Mouse (Mus musculus) telencephalon, adult 2 months (tissue): ENCODE results near the gene Gm28048.

Experiments
- DNase-seq: peaks from one replicate; pipeline ENCODE4 v3.0.0-alpha.2; 2011; ENCODE audit warnings: low read depth, low spot score

Gene Gm28048

DNA sequence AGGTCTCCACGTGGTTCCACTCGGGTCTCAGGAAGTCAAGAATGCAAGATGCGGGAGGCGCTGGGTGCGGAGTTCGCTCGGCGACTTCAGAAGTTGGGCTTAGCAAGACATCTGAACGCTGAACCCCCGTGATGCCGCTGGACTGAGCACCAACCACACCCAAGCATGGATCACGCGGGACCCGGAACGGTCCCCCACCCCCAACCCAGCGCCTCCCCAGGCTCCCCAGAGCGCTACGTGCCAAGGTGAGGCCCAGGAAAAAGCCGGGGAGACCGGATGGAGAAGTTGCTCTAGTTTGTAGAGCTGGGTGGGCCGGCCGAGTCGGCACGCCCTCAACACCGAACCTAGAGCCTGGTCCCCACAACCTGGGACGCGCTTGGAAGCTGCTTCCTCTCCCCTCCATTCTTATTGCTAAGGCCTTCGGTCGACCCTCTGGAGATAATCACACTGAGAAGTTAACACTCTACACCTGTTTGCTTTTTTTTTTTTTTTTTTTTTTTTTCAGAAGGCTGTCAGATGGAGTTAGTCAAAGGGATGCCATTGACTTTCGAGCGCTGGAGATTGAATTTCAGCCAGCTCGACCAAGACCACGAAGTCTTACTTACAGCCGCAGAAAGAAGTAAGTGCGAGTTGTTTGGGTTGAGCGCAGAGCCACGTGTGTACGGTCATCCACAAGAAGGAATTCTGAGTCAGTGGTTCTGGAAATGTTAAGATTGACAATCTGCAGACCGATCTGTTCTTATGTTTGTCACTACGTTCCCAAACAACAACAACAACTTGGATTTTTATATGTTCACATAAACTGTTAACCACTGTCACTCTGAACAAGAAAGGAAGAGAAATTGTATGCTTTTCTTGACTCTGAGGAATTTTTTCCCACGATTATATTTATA, 121.3 kb downstream of the Gm28048 start, which contains the start of gene B3gnt2:
TSS of gene B3gnt2 (minus strand) at position 627 of the 893 bp plus-strand sequence.
- no peak for DNase-seq

DNA sequence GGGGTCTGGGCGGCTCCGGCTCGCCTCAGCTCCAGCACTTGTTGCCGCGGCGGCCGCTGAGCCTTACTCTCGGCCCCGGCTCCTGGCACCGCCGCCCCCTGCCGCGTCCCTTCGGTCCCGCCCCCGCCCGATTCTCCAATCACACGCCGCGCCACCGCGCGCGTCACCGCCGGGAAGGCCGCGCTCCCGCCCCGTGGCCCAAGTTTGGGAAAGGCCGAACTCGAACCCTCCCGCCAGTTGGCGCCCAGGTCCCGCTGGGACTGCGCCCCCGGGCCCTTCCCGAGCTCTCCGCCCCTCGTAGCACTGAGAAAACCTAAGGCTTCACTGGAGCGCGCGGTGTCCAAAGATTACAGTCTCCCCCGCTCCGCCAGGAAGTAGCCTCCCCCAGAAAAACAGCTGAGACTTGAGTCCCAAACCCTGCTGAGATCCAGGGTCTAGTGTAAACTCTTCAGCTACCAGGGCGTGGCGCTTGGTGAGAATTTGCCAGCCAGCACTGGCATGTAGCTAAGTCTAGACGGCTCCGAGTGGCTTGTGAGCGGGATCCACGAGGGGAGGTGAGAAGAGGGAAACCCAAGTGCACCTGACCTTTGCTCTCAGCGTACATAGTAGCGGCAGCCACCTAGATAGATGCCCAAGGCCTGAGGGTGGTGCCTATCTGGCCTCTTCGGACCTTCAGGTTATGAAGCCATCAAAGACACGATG, 122.1 kb downstream of the Gm28048 start:
- no peak for DNase-seq

DNA sequence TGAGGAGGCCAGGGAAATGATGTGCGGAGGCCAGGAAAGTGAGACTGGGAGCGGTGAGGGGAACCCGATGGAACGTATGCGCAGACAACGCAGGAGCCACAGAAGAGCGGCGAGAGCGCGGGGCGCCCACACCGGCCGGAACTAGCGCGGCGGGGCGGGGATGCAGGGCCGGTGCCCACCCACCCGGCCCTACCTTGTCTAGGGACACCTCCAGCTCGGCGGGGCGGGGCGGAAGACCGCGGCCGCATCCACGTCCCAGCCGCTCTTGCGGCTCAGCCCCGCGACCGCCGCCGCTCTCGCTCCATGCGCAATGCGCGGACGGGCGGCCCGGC, 122.6 kb downstream of the Gm28048 start:
- no peak for DNase-seq

DNA sequence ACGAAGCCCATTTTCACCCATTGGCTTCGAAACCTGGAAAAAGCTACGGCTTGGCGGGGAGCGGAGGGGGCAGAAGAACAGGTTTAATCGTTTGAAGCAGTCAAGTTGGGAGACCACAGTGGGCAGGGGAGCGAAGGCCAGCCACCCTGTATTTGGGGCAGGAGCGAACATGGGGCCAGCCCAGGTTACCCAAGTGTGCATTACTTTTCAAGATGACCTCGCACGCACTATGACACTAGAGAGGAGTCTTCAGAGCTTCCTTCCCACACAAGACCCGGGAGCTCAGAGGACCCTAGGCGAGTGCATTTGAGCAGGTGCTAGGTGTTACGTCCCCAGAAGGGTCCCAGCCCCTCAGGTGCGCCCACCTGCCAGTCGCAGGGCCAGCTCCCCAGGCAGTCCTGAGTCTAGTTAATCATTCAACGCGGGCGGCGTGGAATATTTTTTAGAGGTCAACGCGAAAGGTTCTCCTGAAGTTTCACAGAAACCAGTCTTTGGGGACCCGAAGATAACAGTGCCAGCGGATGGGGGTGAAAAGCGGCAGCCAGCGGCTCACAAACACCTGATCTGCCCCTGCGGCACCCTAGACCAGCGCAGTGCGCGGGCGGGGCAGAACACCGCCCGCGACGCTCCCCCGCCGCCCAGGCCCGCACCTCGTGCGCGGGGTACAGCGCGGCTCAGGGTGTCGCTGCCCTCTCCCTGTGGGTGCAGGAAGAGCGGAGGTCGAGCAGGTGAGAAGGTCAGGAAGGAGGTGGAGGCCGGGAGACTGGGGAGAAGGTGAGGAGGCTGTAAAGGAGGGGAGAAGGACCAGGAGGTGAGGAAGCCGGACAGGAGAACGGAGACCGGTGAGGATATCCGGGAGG, 123.2 kb downstream of the Gm28048 start:
- no peak for DNase-seq

DNA sequence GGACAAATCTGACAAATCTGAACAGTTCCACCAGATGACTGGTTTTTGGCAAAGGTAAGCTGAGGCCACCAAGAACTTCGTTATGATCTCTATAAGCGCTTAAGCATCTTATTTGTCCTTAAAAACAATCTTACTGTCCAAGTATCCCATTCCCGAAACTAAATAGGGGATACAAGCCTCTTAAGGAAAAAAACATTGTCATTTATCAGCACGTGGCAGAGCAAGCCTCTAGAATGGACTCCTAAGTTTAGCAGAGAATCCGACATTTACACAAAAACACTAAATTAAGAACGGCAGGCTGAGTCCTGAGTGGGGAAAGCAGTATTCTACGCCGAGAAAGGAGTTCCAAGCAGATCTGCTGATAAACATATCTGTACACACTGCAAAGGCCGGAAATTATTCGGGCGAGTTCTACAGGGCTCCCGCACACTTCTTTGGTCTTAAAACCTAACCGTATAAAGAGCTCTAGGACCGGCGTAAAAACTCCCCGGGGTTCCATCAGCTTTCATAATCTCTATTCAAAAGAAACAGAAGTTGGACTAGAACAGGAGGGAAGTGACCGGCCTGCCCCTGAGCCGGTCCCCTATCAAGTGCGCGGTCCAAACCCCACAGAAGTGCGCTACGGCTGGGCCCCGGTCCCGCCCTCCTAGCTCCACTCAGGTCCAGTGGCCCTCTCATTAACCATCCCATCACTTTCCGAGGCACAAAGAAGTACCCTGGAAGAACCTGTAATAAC, 124.0 kb downstream of the Gm28048 start:
- no peak for DNase-seq

DNA sequence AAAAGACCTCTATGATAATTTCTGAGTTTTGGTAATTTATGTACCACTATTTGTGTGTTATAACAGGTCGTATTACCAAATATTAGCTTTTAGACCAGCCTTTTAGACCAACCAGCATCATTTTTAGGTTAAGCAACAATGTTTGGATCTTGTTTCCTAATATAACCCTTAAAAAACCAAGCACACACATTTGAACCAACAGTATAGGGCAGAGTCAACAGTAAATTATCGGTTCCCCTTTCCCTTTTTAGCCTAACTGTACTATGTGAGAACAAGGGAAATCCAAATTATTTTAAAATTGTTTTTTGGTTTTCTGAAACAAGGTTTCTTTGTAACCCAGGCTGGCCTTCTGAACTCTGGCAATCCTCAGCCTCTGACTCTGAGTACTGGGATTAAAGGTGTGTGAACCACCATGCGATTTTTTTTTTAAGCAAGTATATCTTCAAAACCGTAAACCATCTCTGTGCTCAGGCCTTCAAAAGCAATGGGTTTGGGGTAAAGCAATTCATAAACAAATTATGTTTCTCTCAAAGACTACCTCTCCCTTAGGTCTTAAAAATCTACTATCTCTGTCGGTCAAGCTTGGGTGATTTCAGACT, 124.7 kb downstream of the Gm28048 start:
- no peak for DNase-seq

DNA sequence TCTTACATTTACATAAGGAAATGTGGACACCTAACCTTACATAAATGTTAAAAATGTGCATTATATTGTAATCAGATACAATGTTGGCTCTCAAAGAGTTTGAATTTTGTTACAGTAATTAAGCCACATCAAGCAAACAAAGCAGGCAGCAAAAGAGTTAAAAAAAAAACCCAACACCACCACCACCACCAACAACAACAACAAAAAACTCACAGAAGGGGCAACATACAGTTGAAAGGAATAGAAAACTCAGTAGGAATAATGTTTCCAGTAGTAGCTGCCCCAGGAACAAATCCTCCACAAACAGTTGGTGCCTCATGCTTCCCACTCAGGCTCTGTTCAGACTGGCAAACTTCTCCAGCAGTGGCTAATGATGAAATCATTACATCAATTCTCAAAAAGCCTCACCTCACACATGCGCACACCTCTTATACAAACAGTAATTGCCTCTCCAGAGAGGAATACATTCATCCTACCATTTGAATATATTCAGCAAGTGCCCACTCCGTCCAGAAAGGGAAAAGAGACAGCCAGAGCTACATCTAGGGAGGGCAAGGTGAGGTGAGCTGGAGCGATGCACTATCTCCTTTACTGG, 125.4 kb downstream of the Gm28048 start:
- DNase-seq: no peak

DNA sequence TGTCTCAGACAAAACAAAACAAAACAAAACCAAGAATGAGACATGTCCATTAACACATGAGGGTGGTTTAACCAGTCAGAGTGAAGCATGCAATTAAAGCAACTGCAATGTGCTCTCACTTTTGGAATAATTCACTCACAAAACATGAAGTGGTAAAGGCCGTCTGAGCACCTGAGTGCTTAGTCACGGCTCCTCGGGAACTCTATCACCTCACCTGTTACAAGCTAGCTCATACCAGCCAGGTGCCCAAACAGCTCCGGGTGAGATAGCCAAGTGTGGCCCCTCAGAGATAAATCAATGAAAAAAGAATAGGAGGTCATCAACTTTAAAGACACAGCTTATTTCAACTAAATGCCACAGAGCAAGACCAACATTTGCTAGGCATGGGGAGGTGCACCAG, 127.3 kb downstream of the Gm28048 start:
- DNase-seq: no peak

DNA sequence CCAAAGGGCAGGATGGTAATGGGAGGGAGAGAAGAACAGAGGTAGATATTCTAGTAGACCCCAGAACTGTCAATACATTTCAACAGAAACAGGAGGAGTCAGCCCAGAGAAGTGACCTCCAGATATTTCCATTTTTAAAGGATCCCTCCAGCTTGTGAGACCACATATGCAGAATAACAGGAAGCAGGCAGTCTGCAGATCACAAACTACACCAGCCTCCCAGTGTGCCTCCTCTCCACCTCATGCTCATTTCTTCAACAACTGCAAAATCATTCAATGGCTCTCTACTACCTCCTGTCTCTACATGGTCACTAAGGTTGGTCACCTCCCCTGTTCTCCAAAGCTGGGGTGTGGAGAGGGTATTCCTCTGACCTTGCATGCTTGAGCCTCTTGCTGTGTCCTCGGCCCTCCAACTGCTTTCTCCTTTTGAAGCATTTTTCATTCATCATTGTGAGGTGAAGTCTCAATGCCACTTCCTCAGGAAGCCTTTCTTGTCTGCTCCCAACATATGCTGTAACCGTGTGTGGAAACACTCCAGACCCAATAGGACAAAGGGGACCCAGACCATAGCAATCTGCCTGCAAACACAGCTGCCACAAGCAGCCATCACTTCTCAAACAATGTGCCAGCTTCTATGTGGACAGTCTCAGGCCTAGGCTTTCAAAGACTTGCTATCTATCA, 128.3 kb downstream of the Gm28048 start:
- no peak for DNase-seq

DNA sequence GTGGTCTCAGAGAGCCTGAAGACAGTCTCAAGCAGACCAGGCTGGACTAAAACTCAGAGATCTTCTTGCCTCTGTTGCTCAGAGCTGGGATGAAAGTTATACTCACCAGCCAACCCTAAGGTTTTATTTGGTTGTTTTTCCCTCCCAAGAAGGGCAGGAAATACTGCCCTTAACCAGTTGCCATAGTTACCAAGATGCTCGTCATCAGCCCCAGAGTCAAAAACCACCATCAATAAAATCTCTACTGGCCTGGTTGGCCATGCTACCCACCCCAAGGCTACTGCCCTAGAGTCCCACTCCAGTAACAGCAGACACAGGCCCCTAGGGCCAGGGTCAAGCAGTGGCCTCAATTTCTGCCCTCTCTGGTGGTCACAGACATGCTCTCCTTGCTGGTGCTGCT, 129.4 kb downstream of the Gm28048 start:
- no peak for DNase-seq

DNA sequence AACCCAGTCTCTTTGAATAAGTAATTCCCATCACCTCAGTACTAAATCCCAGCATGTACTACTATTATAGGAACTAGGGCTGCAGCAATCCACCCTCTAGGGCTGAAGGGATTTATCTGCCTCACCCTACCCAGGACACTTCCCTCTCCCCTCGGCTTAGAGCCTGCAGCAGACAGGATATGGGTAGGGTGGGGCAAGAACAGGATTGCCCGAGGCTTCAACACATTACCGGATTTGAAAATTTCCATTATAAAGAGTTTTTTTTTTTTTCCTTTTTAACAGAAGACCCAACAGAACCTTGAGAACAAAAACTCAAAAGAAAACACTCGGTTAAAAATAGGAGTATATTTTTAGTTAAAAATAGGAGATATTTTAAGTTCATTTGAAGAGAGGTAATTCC, 130.5 kb downstream of the Gm28048 start:
- no peak for DNase-seq

DNA sequence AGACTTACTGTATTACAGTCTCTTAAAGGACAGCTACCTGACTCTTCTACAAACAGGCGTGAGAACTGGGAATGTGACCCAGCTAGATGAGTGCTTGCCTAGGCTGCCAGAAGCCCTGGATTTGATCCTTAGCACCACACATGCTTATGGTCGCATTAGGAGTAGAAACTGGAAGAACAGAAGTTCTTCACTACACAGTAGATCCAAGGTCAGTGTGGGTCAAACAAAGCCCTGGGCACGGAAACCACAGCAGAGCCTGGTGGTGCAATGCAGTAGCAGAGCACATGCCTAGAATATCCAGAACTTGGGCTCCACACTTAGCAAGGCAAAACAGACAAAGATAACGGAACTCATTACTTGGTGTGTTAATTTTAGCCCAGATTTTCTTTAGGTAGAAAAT, 131.8 kb downstream of the Gm28048 start:
- DNase-seq: no peak

DNA sequence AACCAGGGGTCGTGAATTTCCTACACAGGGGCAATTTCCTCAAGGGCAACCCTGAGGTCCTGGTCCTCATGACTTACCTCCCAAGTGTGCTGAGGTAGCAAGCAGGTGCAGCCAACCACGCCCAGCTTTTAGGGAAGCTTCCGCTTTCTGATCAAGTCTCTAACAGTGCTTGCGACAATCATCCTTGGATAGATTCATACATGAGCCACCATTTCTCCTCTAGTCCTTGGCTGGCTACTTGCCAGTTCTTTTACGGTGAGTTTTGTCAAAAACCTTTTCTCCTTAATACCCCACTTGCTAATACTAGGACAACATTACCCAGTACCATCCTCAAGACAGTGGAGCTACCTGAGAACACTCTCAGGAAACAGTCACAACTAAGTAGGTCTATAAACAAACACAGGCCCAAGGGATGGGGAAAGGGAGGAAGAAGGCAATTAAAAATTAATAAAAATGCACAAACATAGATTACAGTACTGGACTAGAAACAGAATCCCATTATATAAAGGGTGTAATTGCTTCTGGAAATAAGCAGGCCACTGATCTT, 133.2 kb downstream of the Gm28048 start:
- no peak for DNase-seq

DNA sequence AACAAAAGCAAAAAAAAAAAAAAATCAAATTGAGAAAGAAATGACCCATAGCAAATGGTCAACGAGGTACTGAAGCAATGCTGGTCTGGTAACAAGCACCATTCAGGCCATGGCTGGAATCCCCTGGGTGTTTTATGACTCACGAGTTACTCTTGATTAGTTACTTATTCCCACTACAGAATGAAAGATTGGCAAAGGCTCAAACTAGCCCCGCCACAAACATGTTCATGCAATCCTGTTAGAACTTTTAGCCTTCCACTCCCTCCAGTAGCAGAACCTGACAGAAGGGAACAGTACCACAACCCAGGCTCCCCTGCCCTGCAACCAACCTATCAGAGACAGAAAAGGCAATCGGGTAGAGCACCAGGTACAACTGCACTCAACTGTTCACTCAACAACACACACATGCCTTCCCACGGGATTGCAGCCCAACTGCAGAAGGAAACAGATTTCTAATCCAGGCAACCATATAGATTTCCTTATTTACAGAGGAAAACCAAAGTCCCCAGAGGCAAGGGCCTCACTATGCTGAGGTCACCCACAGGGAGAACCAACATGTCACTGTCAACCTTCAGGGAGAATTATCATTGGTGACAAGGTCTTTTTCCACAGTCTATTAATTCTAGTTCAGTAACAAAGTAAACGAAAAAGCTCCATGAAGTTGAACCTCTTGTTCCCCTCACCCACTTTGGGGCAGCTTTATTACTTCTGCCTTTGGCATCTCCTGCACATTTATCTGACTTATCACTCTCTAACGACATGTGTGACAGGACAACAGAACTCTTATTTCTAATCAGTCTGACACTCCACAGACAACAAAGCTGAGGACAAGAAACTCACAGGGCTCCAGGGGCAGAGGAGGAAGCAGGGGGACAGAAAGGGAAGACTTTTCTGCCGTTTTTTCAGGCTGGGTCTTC, 133.9 kb downstream of the Gm28048 start:
- DNase-seq: no peak

DNA sequence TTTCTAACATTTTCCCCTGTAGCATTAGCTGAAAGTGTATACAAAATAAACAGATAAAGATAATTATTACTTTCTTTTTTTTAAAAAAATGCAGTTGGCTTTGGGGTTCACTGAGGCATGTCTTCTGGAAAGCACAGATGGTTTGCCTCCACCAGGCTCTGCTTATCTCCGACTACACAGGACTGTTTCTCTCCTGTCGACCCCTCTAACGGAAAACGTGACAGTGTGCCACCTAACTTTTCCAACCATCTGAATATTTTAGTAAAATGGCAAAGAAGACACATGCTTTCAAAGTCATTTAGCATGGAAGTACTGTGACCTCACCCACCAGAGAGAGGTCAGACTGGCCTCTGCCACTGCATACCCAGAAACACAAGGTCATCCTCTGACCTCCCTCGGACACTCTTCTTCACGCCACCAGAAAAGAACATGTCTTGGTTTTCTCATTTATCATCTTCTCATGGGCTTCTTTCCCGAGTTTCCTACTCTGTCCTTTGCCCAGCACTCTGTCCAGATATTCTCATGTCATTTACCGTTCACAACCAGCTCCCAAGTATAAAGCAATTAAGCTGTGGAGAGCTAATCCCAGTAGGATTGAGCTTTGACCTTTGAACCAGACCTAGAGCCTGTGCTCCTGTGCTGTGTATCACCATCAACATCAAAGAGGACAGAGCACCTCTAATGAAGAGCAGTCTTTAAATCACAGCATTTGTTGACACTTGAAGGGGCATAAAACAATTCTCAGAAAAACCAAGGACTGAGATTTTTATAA, 134.7 kb downstream of the Gm28048 start:
- DNase-seq: no peak

DNA sequence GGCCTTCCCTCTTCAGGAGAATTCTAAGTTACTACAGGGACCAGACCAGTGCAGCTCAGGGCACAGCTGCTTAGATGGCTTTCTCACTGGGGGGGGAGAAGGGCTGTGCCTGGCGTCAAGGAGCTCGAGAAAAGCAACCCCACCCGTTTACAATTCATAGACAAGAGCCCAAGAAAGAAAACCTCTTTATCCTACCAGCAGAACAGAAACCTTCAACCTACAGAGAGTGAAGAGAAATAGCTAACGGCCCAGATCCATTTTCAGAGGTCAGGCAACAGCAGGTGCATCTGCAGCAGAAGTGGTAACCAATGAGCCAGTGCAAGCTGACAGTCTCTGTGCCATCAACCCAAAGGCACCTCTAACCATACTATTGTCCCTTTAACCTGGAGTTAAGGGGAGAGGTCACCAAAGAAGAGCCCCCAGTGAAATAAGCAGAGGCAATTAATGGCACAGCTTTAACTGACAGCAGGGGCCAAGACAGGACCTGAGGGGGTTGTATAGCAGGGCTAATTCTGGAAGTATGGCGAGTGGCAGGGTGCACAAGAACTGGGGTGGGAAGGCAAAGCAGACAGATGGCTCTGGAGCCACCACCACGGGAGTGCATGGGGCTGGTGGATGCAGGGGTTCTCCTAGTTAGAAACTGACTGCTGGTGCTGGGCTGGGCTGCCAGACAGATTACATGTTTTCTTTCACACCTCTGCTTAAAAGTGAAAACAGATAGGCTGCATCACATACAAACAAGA, 135.6 kb downstream of the Gm28048 start:
- DNase-seq: no peak
